Mouse (Mus musculus) megakaryocyte-erythroid progenitor cell, adult 5-6 weeks (primary cell): ENCODE measurements around the gene Aarsd1. TPM values are rescaled to one million over a fixed set of nuclear protein-coding genes. Genes with fewer than 3 reads are reported as not detected.
A peak's percentile ranks its signal among the peaks of the same experiment; 100 is the strongest.
"Not testable (repeated sequence)": the region's sequence is repeated elsewhere in the genome, so short reads cannot be mapped to it uniquely, and the experiment has no call there.

Experiments used
- ATAC-seq: replicated peaks from 2 replicates; pipeline ENCODE4 v1.8.0; 2016; ENCODE audit warnings: mild to moderate bottlenecking, inconsistent platforms; ENCODE audit not compliant: severe bottlenecking, poor library complexity, low FRiP score, low TSS enrichment
- total RNA-seq, 2 experiments: library from RNA; stranded (forward) in 1 of 2; stranded (reverse) in 1 of 2; fragments of 200-1000, 215-1000 nt in 1 of 2; fragments of >200 nt in 1 of 2; fragmentation: Nextera tagmentation in 1 of 2; gene quantifications; 2 replicates each; pipeline ENCODE4 v1.2.3; 2014 to 2017

Gene Aarsd1
- total RNA-seq, 2 experiments from 2014 or later = 87.7 to 108 TPM

- peak; percentile 71 for ATAC-seq
Observed at GRCm38 (mm10) chr11:101416433-101417100, 848 bp downstream of the Aarsd1 start.

DNA sequence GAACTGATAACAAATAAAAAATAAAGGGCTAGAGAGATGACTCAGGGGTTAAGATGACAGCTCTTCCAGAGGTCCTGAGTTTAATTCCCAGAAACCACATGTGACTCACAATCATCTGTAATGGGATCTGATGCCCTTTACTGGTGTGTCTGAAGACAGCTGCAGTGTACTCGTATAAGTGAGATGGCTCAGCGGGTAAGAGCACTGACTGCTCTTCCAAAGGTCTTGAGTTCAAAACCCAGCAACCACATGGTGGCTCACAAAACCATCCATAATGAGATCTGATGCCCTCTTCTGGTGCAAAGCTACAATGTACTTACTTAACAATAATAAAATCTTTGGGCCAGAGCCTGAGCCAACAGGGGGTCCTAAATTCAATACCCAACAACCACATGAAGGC, 2.1 kb downstream of the Aarsd1 start:
- no peak for ATAC-seq

- ATAC-seq = peak; percentile 61
Observed at GRCm38 (mm10) chr11:101395110-101395509, 22.3 kb downstream of the Aarsd1 start.

- ATAC-seq = peak; percentile 61
Observed at GRCm38 (mm10) chr11:101381817-101382216, 35.6 kb downstream of the Aarsd1 start.

DNA sequence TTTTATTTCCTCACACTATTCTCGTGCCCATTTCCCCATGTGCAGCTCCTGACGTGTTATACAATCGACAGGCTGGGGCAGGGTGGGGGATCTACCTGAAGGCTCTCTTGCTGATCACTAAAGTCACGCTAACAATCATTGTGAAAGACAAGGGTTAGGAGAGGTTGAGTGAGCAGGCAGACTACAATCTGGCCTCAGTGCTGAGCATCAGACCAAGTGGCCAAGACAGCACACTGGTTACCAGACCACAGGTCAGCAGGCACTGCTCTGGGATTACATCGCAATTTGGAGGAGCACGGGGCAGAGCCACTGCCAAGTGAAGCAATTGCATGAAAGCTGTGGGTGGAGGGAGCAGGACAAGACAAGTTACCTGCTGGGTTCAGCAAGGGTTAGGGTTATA, 38.5 kb downstream of the Aarsd1 start:
- no peak for ATAC-seq

DNA sequence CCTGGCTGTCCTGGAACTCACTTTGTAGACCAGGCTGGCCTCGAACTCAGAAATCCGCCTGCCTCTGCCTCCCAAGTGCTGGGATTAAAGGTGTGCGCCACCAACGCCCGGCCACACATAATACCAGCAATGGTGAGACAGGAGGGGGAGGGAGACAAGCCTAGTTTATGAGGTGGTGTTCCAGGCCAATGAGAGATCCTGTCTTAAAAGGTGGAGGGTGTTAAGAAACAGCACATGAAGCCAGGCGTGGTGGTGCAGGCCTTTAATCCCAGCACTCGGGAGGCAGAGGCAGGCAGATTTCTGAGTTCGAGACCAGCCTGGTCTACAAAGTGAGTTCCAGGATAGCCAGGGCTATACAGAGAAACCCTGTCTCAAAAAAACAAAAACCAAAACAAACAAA, 39.2 kb downstream of the Aarsd1 start:
- not testable (repeated sequence) for ATAC-seq

GRCm38 (mm10) chr11:101374421-101374938, 42.9 kb downstream of the Aarsd1 start:
- ATAC-seq = no peak

GRCm38 (mm10) chr11:101370141-101370540, 47.3 kb downstream of the Aarsd1 start:
- no peak for ATAC-seq

DNA sequence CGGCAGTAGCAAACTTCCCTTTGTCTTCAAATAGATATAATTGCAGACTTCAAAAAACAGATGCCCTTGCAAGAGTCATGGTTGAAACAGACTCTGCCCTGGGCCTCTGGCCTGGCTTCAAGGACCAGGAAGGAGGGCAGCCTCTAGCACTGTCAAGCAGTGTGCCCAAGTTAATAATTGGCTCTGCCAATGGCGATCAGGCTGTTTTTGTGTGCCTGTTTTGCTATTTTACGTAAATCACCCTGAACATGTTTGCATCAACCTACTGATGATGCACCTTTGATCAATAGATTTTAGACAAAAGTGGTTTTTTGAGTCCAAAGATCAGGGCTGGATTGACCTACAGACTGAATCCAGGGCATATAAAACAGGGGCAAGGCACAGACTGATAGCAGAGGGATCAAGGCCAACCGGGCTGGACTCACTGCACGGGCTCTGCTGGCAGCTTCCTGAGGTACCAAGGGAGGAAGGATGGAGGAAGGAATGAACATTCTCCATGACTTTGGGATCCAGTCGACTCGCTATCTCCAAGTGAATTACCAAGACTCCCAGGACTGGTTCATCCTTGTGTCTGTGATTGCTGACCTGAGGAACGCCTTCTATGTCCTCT, 50.0 kb downstream of the Aarsd1 start, which contains the start of gene G6pc:
TSS of gene G6pc (plus strand) at position 236 of the 610 bp plus-strand sequence.
- ATAC-seq = no peak

DNA sequence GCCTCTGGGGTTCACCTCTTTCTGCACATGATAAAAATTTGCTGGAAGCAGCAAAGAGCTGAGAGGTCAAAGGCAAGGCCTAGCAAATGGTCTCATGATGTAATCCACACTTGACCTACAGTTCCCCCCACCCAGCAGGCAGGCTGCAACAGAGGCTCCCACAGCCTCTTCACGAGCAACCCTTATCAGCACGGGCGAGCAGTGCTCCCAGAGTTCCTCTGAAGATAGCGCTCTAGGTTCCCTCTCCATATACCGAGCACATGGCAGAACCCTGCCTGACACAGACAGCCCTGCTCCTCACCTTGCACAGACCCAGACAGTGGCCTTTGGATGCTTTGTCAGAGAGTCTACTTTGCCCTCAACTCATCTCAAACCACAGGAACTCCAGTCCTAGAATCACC, 52.9 kb downstream of the Aarsd1 start:
- ATAC-seq = 0 out of 2 replicates have a peak, but pooled peaks have one; percentile 59

DNA sequence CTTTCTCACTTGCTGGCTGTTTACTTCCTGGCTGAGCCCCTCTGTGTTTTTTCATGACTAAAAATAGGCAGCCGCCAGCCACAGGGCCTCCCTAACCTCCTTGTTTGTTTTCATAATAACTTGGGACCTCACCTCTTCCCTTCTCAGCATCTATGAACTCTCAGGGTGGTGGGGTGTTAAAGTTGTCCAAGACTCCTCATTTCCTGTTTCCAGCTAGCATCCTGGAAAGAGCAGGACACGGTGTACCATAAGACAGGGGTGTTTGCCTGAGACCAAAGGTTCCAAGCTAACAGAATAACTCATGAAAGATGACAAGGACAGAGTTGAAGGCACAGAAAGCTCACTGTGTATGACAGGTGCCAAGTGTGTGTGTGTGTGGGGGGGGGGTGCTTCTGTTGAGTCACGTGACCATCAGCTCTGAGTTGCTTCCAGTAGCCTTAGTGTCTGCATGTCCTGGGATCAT, 56.7 kb downstream of the Aarsd1 start:
- no peak for ATAC-seq

GRCm38 (mm10) chr11:101359776-101360175, 57.6 kb downstream of the Aarsd1 start:
- ATAC-seq = no peak

- ATAC-seq = peak; percentile 63
Observed at GRCm38 (mm10) chr11:101357505-101358182, 59.8 kb downstream of the Aarsd1 start.

Other genes with a start within 250 kb of the Aarsd1 start
- gene Cntnap1, start 247.1 kb downstream of the Aarsd1 start, total RNA-seq (2014; fragmentation: Nextera tagmentation) = not detected in 2 replicates
- gene Cntnap1, start 247.1 kb downstream of the Aarsd1 start, total RNA-seq (2017) = 0.15 TPM in 1 of 2 replicates, not detected in the other
- gene Plekhh3, start 246.3 kb downstream of the Aarsd1 start, total RNA-seq (2014; fragmentation: Nextera tagmentation) = not detected in 2 replicates
- gene Plekhh3, start 246.3 kb downstream of the Aarsd1 start, total RNA-seq (2017) = not detected in 2 replicates
- gene Ccr10, start 242.2 kb downstream of the Aarsd1 start, total RNA-seq (2014; fragmentation: Nextera tagmentation) = not detected in 2 replicates
- not detected in 2 replicates for gene Ccr10, start 242.2 kb downstream of the Aarsd1 start, total RNA-seq (2017)
- 18.2 and 20.6 TPM in 2 replicates for gene Ezh1, start 191.2 kb downstream of the Aarsd1 start, total RNA-seq (2014; fragmentation: Nextera tagmentation)
- 13.8 and 20.3 TPM in 2 replicates for gene Ezh1, start 191.2 kb downstream of the Aarsd1 start, total RNA-seq (2017)
- gene Ramp2, start 171.6 kb downstream of the Aarsd1 start, total RNA-seq (2014; fragmentation: Nextera tagmentation) = not detected in 2 replicates
- not detected in 2 replicates for gene Ramp2, start 171.6 kb downstream of the Aarsd1 start, total RNA-seq (2017)
- gene Vps25, start 163.9 kb downstream of the Aarsd1 start, total RNA-seq (2014; fragmentation: Nextera tagmentation) = 112 and 137 TPM in 2 replicates
- gene Vps25, start 163.9 kb downstream of the Aarsd1 start, total RNA-seq (2017) = 44.7 and 71.5 TPM in 2 replicates
- 0.25 and 1.4 TPM in 2 replicates for gene Wnk4, start 157.0 kb downstream of the Aarsd1 start, total RNA-seq (2014; fragmentation: Nextera tagmentation)
- gene Wnk4, start 157.0 kb downstream of the Aarsd1 start, total RNA-seq (2017) = 0.05 and 0.30 TPM in 2 replicates
- gene Cntd1, start 138.6 kb downstream of the Aarsd1 start, total RNA-seq (2014; fragmentation: Nextera tagmentation) = 2.3 and 3.7 TPM in 2 replicates
- gene Cntd1, start 138.6 kb downstream of the Aarsd1 start, total RNA-seq (2017) = 2.1 and 4.2 TPM in 2 replicates
- 67.5 and 86.7 TPM in 2 replicates for gene Coa3, start 138.5 kb downstream of the Aarsd1 start, total RNA-seq (2014; fragmentation: Nextera tagmentation)
- 28.4 and 40.6 TPM in 2 replicates for gene Coa3, start 138.5 kb downstream of the Aarsd1 start, total RNA-seq (2017)
- 86.7 and 98.7 TPM in 2 replicates for gene Becn1, start 115.3 kb downstream of the Aarsd1 start, total RNA-seq (2014; fragmentation: Nextera tagmentation)
- gene Becn1, start 115.3 kb downstream of the Aarsd1 start, total RNA-seq (2017) = 160 and 162 TPM in 2 replicates
- 239 and 277 TPM in 2 replicates for gene Psme3, start 101.4 kb downstream of the Aarsd1 start, total RNA-seq (2014; fragmentation: Nextera tagmentation)
- gene Psme3, start 101.4 kb downstream of the Aarsd1 start, total RNA-seq (2017) = 176 and 226 TPM in 2 replicates
- gene Aoc2, start 92.6 kb downstream of the Aarsd1 start, total RNA-seq (2014; fragmentation: Nextera tagmentation) = 7.6 and 11.5 TPM in 2 replicates
- gene Aoc2, start 92.6 kb downstream of the Aarsd1 start, total RNA-seq (2017) = 1.9 and 2.9 TPM in 2 replicates
- not detected in 2 replicates for gene Aoc3, start 87.0 kb downstream of the Aarsd1 start, total RNA-seq (2014; fragmentation: Nextera tagmentation)
- gene Aoc3, start 87.0 kb downstream of the Aarsd1 start, total RNA-seq (2017) = 0.69 TPM in 1 of 2 replicates, not detected in the other
- not detected in 2 replicates for gene G6pc, start 50.1 kb downstream of the Aarsd1 start, total RNA-seq (2014; fragmentation: Nextera tagmentation)
- gene G6pc, start 50.1 kb downstream of the Aarsd1 start, total RNA-seq (2017) = not detected in 2 replicates
- gene Gm27029, start 7.2 kb upstream of the Aarsd1 start, total RNA-seq (2014; fragmentation: Nextera tagmentation) = 4.9 and 7.1 TPM in 2 replicates
- 0.61 TPM in 1 of 2 replicates, not detected in the other for gene Gm27029, start 7.2 kb upstream of the Aarsd1 start, total RNA-seq (2017)
- 5.1 and 6.5 TPM in 2 replicates for gene Rundc1, start 7.5 kb upstream of the Aarsd1 start, total RNA-seq (2014; fragmentation: Nextera tagmentation)
- 1.5 and 6.2 TPM in 2 replicates for gene Rundc1, start 7.5 kb upstream of the Aarsd1 start, total RNA-seq (2017)
- gene Ptges3l, start 7.7 kb upstream of the Aarsd1 start, total RNA-seq (2014; fragmentation: Nextera tagmentation) = not detected in 2 replicates
- not detected in 2 replicates for gene Ptges3l, start 7.7 kb upstream of the Aarsd1 start, total RNA-seq (2017)
- gene Rpl27, start 24.7 kb upstream of the Aarsd1 start, total RNA-seq (2014; fragmentation: Nextera tagmentation) = 1,243 and 1,644 TPM in 2 replicates
- 3,990 and 4,375 TPM in 2 replicates for gene Rpl27, start 24.7 kb upstream of the Aarsd1 start, total RNA-seq (2017)
- gene Ifi35, start 30.8 kb upstream of the Aarsd1 start, total RNA-seq (2014; fragmentation: Nextera tagmentation) = 35.5 and 44.1 TPM in 2 replicates
- 31.7 and 33.5 TPM in 2 replicates for gene Ifi35, start 30.8 kb upstream of the Aarsd1 start, total RNA-seq (2017)
- gene Rnd2, start 47.4 kb upstream of the Aarsd1 start, total RNA-seq (2014; fragmentation: Nextera tagmentation) = 1.6 and 7.2 TPM in 2 replicates
- 3.5 and 3.8 TPM in 2 replicates for gene Rnd2, start 47.4 kb upstream of the Aarsd1 start, total RNA-seq (2017)
- gene Vat1, start 48.6 kb upstream of the Aarsd1 start, total RNA-seq (2014; fragmentation: Nextera tagmentation) = 6.5 and 7.4 TPM in 2 replicates
- gene Vat1, start 48.6 kb upstream of the Aarsd1 start, total RNA-seq (2017) = 3.3 and 5.4 TPM in 2 replicates
- 37.5 and 45.4 TPM in 2 replicates for gene Brca1, start 134.3 kb upstream of the Aarsd1 start, total RNA-seq (2014; fragmentation: Nextera tagmentation)
- gene Brca1, start 134.3 kb upstream of the Aarsd1 start, total RNA-seq (2017) = 38.5 and 49.6 TPM in 2 replicates
- gene Nbr1, start 134.5 kb upstream of the Aarsd1 start, total RNA-seq (2014; fragmentation: Nextera tagmentation) = 50.1 and 74.2 TPM in 2 replicates
- 43.3 and 45.3 TPM in 2 replicates for gene Nbr1, start 134.5 kb upstream of the Aarsd1 start, total RNA-seq (2017)
- 0.85 and 1.7 TPM in 2 replicates for gene Tmem106a, start 164.6 kb upstream of the Aarsd1 start, total RNA-seq (2014; fragmentation: Nextera tagmentation)
- 0.80 TPM in 1 of 2 replicates, not detected in the other for gene Tmem106a, start 164.6 kb upstream of the Aarsd1 start, total RNA-seq (2017)
- gene Gm11634, start 181.6 kb upstream of the Aarsd1 start, total RNA-seq (2014; fragmentation: Nextera tagmentation) = not detected in 2 replicates
- gene Gm11634, start 181.6 kb upstream of the Aarsd1 start, total RNA-seq (2017) = not detected in 2 replicates
- gene Rdm1, start 209.6 kb upstream of the Aarsd1 start, total RNA-seq (2014; fragmentation: Nextera tagmentation) = 13.0 and 21.8 TPM in 2 replicates
- gene Rdm1, start 209.6 kb upstream of the Aarsd1 start, total RNA-seq (2017) = 2.0 and 5.3 TPM in 2 replicates
- gene Arl4d, start 247.9 kb upstream of the Aarsd1 start, total RNA-seq (2014; fragmentation: Nextera tagmentation) = 0.22 TPM in 1 of 2 replicates, not detected in the other
- gene Arl4d, start 247.9 kb upstream of the Aarsd1 start, total RNA-seq (2017) = 5.8 TPM in 1 of 2 replicates, not detected in the other